Mouse (Mus musculus) lung, postnatal 10 days (tissue): Measurements from ENCODE around the gene Emilin2.
"Not testable (repeated sequence)": the region's sequence is repeated elsewhere in the genome, so short reads cannot be mapped to it uniquely, and the experiment has no call there.

ENCODE experiments used
- DNase-seq: peaks from one replicate; pipeline ENCODE4 v3.0.0; 2021

Emilin2 gene

GRCm38 (mm10) chr17:71311340-71312171 lies at the start of gene Emilin2:
Emilin2 (minus strand) TSS chr17:71311978.
- DNase-seq = peak; percentile 58

- no peak for DNase-seq
Measured at GRCm38 (mm10) chr17:71355526-71355925, 43.7 kb upstream of the Emilin2 start.

GRCm38 (mm10) chr17:71354205-71354604 lies 42.4 kb upstream of the Emilin2 start:
- DNase-seq = no peak

- no peak for DNase-seq
Measured at GRCm38 (mm10) chr17:71348188-71348587, 36.4 kb upstream of the Emilin2 start.

GRCm38 (mm10) chr17:71342006-71342405 lies 30.2 kb upstream of the Emilin2 start:
- no peak for DNase-seq

GRCm38 (mm10) chr17:71338627-71339026 lies 26.8 kb upstream of the Emilin2 start:
- no peak for DNase-seq

GRCm38 (mm10) chr17:71337546-71337945 lies 25.8 kb upstream of the Emilin2 start:
- no peak for DNase-seq

- DNase-seq = no peak
Measured at GRCm38 (mm10) chr17:71336421-71336820, 24.6 kb upstream of the Emilin2 start.

GRCm38 (mm10) chr17:71332298-71332697 lies 20.5 kb upstream of the Emilin2 start:
- DNase-seq = no peak

GRCm38 (mm10) chr17:71320731-71321130 lies 9.0 kb upstream of the Emilin2 start:
- DNase-seq = not testable (repeated sequence)

- DNase-seq = no peak
Measured at GRCm38 (mm10) chr17:71319361-71319760, 7.6 kb upstream of the Emilin2 start.

- no peak for DNase-seq
Measured at GRCm38 (mm10) chr17:71317571-71317970, 5.8 kb upstream of the Emilin2 start.

GRCm38 (mm10) chr17:71314315-71314714 lies 2.5 kb upstream of the Emilin2 start:
- no peak for DNase-seq

GRCm38 (mm10) chr17:71310486-71311339 lies 1.1 kb downstream of the Emilin2 start:
- peak; percentile 45 for DNase-seq

- DNase-seq = no peak
Measured at GRCm38 (mm10) chr17:71309711-71310485, 1.9 kb downstream of the Emilin2 start.

GRCm38 (mm10) chr17:71309141-71309540 lies 2.6 kb downstream of the Emilin2 start:
- DNase-seq = no peak

GRCm38 (mm10) chr17:71308296-71308695 lies 3.5 kb downstream of the Emilin2 start:
- no peak for DNase-seq

- no peak for DNase-seq
Measured at GRCm38 (mm10) chr17:71307251-71307790, 4.5 kb downstream of the Emilin2 start.

- no peak for DNase-seq
Measured at GRCm38 (mm10) chr17:71306716-71307115, 5.1 kb downstream of the Emilin2 start.

GRCm38 (mm10) chr17:71306091-71306490 lies 5.7 kb downstream of the Emilin2 start:
- no peak for DNase-seq

GRCm38 (mm10) chr17:71303444-71303843 lies 8.3 kb downstream of the Emilin2 start:
- DNase-seq = no peak

GRCm38 (mm10) chr17:71301413-71301812 lies 10.4 kb downstream of the Emilin2 start:
- no peak for DNase-seq

GRCm38 (mm10) chr17:71300338-71300737 lies 11.4 kb downstream of the Emilin2 start:
- DNase-seq = peak; percentile 55
